Mouse (Mus musculus): ENCODE measurements around the gene Apopt1. TPM values are rescaled to one million over a fixed set of nuclear protein-coding genes. Genes with fewer than 3 reads are reported as not detected.
A peak's percentile ranks its signal among the peaks of the same experiment; 100 is the strongest.
"Not testable (repeated sequence)": the region's sequence is repeated elsewhere in the genome, so short reads cannot be mapped to it uniquely, and the experiment has no call there.

Apopt1 gene
- polyA plus RNA-seq, 1 experiment from 2014 or later, result 62.1 TPM

DNA sequence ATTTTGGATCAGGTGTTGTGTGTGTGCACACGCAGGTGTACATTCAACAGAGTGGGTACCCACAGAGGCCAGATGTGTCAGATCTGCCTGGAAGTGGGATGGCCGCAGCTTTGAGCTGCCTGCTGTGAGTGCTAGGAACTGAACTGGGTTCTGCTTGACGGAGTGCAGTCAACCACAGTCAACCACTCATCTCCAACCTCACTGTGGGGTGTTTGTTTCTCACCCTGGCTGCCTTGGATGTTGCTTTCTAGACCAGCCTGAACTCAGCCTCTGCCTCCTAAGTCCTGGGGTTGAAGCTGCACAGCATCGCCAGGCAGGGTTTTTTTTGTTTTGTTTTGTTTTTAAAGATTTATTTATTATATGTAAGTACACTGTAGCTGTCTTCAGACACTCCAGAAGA, 7.2 kb downstream of the Apopt1 start:
- WGBS, result 87% methylated on average over 4 of the region's 4 CpGs
- Histone ChIP-seq H3K27ac (no peak overlapping the region), H3K4me3 (no peak overlapping the region), H3K27me3 (no peaks in the 10 kb centered on the region), H3K4me2 (no peak overlapping the region), H3K36me3 (peaks cover 27% of the 10 kb centered on the region), H3K9ac (no peak overlapping the region), H3K9me3 (no peaks in the 10 kb centered on the region), H3K4me1 (replicated peaks) (peaks cover 27% of the 10 kb centered on the region)
- no peak for ATAC-seq (ENCODE audit: low FRiP score)

DNA sequence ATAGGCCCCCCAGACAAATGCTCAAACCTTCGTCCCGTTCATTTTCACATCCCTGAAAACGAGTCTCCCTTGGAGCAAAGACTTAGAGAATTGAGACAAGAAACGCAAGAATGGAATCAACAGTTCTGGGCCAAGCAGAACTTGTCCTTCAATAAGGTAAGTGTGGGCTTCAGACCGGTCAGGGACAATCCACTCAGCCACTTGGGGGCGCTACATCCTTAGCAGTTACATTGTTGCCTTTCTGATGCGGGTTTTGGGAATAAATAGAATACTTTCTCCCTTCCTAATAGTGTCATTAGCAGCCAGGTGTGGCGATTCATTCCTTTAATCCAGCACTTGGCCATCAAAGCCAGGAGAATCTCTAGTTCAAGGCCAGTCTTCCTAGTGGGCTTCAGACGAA, 9.6 kb downstream of the Apopt1 start:
- no peaks in the 10 kb centered on the region for H3K27me3 ChIP-seq
- no peak for ATAC-seq (ENCODE audit: low FRiP score)
- no peak overlapping the region for H3K27ac ChIP-seq
- H3K9ac ChIP-seq, result no peak overlapping the region
- peaks cover 36% of the 10 kb centered on the region for H3K36me3 ChIP-seq
- H3K9me3 ChIP-seq, result no peaks in the 10 kb centered on the region
- WGBS, result 75% methylated on average over 9 of the region's 9 CpGs
- H3K4me1 ChIP-seq (replicated peaks), result peaks cover 35% of the 10 kb centered on the region
- no peak overlapping the region for H3K4me2 ChIP-seq
- H3K4me3 ChIP-seq, result no peak overlapping the region

DNA sequence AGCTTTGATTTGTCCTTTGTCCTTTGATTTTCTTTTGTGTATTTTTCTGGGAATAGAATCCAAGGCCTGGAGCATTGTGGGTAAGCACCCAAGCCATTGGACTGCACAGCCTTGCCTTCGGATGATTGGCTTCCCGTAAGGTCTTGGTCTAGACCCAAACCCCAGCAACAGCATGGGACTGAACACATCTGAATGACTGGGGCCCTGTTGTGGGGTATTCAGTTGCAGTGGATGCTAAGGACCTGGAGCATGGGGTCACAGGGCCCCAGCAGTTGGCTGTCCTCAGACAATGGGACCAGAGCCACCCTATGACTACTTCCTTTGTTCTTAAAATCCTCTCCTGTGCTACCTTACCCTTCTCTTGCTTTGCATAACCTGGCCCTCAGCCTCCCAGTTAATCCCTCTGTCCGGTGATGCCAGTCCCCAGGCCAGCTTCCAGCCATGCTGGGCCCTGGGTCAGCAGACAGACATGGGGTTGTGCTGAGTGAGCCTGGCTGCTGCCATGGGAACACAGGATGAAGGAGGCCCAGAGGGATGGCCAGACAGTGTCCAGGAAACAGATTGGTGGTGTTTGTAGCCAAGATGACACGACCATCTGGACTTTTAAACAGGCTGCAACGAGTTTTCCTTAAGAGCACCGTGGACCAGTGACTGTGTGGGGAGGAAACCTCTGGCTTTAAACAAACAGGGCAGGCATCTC, 11.7 kb downstream of the Apopt1 start:
- Histone ChIP-seq H3K27ac (peak overlapping the region; percentile 59), H3K4me3 (no peak overlapping the region), H3K27me3 (no peaks in the 10 kb centered on the region), H3K9me3 (no peaks in the 10 kb centered on the region), H3K36me3 (peaks cover 51% of the 10 kb centered on the region), H3K4me1 (replicated peaks) (peaks cover 19% of the 10 kb centered on the region; the same call in 1 of the 2 replicates), H3K4me2 (no peak overlapping the region), H3K9ac (peak overlapping the region; percentile 51; the same call in 1 of the 2 replicates)
- ATAC-seq (ENCODE audit: low FRiP score), result no peak
- WGBS, result 39% methylated on average over 6 of the region's 6 CpGs

DNA sequence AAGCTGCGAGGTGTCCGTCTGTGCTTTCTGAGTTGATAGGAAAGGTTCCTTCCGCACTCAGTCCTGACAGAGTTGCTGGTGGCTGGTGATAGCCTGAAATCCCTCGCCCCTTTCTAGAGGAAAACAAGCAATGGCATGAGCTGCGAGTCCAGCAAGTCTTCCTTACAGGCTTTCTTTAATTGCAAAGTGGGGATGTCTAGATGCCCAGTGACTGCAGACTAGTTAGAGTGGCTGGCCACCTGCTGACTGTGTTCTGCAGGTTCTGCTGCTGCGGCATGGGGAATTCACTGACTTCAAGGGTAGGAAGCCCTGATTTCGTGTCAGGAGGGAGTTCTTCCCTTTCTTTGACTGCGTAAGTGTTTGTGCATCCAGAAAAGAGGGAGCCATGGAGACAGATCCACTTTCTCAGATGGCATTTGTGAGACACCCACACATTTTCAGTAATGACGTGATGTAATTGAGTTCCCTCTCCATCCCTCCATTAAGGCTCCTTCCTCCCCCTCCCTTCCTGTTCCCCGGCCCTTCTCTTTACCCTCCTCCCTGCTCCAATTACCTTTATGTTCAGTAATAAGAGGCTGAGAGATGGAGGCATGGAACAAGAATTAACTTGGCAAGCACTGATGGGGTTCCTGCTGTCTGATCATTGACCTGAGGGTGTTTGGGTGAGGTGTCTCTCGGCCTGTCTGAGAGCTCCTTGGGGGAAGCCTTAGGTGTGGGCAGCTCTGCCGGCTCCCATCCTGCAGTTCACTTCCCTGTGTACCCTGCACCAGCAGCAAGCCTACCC, 12.5 kb downstream of the Apopt1 start:
- H3K9ac ChIP-seq, result peak overlapping the region; percentile 51; the same call in 1 of the 2 replicates
- 67% methylated on average over 12 of the region's 12 CpGs for WGBS
- no peaks in the 10 kb centered on the region for H3K9me3 ChIP-seq
- no peaks in the 10 kb centered on the region for H3K27me3 ChIP-seq
- H3K36me3 ChIP-seq, result peaks cover 54% of the 10 kb centered on the region
- H3K27ac ChIP-seq, result peak overlapping the region; percentile 59
- ATAC-seq (ENCODE audit: low FRiP score), result no peak
- H3K4me1 ChIP-seq (replicated peaks), result peaks cover 19% of the 10 kb centered on the region; the same call in 1 of the 2 replicates
- H3K4me3 ChIP-seq, result no peak overlapping the region
- H3K4me2 ChIP-seq, result no peak overlapping the region

DNA sequence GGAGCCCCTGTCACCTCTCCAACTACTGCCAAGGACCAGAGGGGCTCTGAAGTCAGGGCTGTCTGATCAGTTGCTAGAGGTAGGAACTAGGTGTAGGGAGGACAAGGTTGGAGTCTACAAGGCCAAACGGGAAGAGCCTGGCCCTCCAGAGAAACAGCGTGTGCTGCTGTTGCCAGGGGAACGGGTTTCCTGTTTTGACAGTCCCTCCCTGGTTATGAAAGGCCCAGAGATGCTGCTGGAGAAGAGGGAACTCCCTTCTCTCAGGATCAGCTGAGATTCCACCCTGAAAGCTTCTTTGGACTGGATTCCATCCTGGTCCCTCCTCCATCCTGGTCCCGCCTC, 13.0 kb downstream of the Apopt1 start:
- no peak for ATAC-seq (ENCODE audit: low FRiP score)
- H3K9ac ChIP-seq, result peak overlapping the region; percentile 49
- H3K9me3 ChIP-seq, result no peaks in the 10 kb centered on the region
- H3K4me2 ChIP-seq, result no peak overlapping the region
- peak overlapping the region; percentile 59 for H3K27ac ChIP-seq
- peaks cover 54% of the 10 kb centered on the region for H3K36me3 ChIP-seq
- H3K27me3 ChIP-seq, result no peaks in the 10 kb centered on the region
- no peak overlapping the region for H3K4me3 ChIP-seq
- WGBS, result 63% methylated on average over 4 of the region's 4 CpGs
- H3K4me1 ChIP-seq (replicated peaks), result peaks cover 19% of the 10 kb centered on the region; the same call in 1 of the 2 replicates

DNA sequence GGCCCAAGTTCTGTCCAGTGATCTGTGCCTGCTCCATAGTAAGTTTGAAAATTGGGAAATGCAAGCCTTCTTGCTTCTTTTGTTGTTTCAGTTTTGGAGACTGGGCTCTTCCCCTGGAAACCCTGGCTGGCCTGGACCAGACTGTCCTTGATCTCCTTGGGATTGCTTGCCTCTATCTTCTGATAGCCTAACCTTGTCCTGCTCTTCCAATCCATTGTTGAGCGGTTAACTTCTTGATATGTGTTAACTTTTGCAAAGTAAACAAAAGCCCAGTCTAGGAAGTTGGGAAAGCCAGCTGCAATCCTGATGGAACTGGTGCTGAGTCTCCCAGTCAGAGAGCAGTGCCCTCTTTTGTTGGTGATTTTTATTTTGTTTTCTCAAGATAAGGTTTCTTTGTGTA, 14.9 kb downstream of the Apopt1 start:
- H3K27ac ChIP-seq, result no peak overlapping the region
- H3K4me3 ChIP-seq, result no peak overlapping the region
- H3K9ac ChIP-seq, result no peak overlapping the region
- no peaks in the 10 kb centered on the region for H3K9me3 ChIP-seq
- H3K27me3 ChIP-seq, result no peaks in the 10 kb centered on the region
- WGBS, result 77% methylated on average over 1 of the region's 1 CpGs
- no peak overlapping the region for H3K4me2 ChIP-seq
- ATAC-seq (ENCODE audit: low FRiP score), result no peak
- H3K36me3 ChIP-seq, result peaks cover 62% of the 10 kb centered on the region
- H3K4me1 ChIP-seq (replicated peaks), result peaks cover 31% of the 10 kb centered on the region; the same call in 1 of the 2 replicates

DNA sequence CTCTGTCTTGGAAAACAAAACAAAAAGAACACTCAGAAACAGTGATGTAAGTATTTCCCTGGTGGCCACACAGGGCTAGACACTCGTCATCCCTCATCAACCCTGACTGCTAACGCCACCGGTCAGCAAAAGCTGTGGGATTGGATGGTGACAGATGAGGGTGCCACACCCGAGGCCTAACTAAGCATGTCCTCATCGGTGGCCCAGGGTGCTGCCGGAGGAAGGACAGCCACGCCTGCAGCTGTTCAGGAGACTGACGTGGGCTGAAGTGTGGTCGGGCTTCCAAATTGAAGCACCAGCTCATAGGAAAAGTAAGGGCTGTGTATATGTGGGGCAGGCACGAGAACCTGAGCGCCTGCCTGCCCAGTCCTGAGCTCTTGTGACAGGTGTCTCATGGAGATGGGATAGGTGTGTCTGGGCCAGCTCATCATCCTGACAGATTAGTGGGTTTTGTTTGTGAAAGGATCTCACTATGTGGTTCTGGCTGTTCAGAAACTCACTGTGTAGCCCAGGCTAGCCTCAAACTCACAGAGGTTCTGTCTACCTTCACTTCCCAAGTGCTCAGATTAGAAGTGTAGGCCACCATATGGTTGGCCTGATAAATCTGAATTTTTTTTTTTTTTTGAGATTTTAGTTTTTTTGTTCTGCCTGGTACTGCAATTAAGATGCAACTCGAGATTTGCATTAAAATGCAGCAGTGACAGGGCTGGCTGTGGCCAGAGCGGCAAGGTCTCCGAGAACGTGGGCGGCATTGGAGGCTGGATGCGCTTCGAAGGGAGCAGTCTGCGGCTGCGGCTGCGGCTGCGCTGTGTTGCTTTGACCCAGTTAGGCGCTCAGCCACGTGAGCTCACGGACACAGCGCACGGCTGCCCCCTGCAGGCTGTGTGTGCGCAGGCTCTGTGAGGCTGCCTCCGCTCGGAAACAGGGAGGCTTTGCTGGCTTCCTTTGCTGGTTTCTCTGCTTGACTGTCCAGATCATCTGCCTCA, 19.1 kb downstream of the Apopt1 start:
- no peaks in the 10 kb centered on the region for H3K27me3 ChIP-seq
- peaks cover 13% of the 10 kb centered on the region; the same call in 1 of the 2 replicates for H3K4me1 ChIP-seq (replicated peaks)
- H3K36me3 ChIP-seq, result peaks cover 30% of the 10 kb centered on the region
- H3K4me3 ChIP-seq, result peak overlapping the region; percentile 11; the same call in 1 of the 2 replicates
- peak; percentile 88 for ATAC-seq (ENCODE audit: low FRiP score)
- H3K4me2 ChIP-seq, result peak overlapping the region; percentile 41
- peak overlapping the region; percentile 52; the same call in 1 of the 2 replicates for H3K27ac ChIP-seq
- no peaks in the 10 kb centered on the region for H3K9me3 ChIP-seq
- H3K9ac ChIP-seq, result peak overlapping the region; percentile 46; the same call in 1 of the 2 replicates
- 33% methylated on average over 30 of the region's 30 CpGs for WGBS

DNA sequence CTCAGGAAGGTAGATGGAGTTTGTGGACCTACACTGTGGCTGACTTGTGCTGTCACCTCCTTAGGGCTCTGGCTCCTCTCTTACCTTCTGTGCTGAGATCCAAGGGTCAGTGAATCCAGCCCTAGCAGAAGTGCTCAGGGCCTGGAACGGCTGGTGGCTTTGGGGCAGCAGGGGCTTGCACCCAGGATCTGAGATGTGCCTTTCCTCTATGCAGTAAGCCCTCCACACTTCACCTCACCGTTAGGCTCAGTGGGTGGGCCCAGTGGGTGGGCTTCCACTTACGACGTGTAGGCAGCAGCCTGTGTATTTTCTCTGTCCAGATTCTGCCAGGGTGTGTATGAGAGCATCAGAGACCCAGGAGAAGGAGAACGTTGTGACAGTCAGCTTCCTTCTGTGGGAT, 19.9 kb downstream of the Apopt1 start:
- ATAC-seq (ENCODE audit: low FRiP score), result no peak; the same call in 1 of the 2 replicates
- 59% methylated on average over 5 of the region's 5 CpGs for WGBS

DNA sequence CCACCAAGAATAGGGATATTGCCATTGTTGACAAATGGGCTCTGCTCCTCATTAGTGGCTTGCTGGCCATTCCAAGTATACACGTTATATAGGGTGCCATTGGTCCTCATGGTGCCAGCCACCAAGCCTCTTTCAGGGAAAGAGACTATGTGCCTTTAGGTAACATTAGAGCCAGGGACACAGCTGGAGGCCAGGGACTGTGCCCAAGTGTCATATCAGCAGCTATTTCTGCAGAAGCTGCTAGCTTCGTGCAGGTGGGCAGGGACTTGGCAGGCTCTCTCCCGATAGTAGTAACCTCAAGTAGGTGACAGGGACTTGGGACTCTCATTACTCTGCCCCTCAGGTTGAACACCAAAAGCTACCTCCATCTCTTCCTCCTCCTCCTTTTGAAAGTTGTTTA, 21.9 kb downstream of the Apopt1 start:
- 93% methylated on average over 3 of the region's 3 CpGs for WGBS
- H3K4me3 ChIP-seq, result no peak overlapping the region

More for the DNA sequence above, 19.9 kb downstream of the Apopt1 start:
- peak overlapping the region; percentile 52; the same call in 1 of the 2 replicates for H3K27ac ChIP-seq
- H3K4me1 ChIP-seq (replicated peaks), result peaks cover 13% of the 10 kb centered on the region; the same call in 1 of the 2 replicates
- no peaks in the 10 kb centered on the region for H3K27me3 ChIP-seq
- H3K4me2 ChIP-seq, result peak overlapping the region; percentile 41; the same call in 1 of the 2 replicates
- H3K9me3 ChIP-seq, result no peaks in the 10 kb centered on the region
- H3K36me3 ChIP-seq, result peaks cover 24% of the 10 kb centered on the region
- H3K9ac ChIP-seq, result peak overlapping the region; percentile 46; the same call in 1 of the 2 replicates
- no peak overlapping the region for H3K4me3 ChIP-seq

DNA sequence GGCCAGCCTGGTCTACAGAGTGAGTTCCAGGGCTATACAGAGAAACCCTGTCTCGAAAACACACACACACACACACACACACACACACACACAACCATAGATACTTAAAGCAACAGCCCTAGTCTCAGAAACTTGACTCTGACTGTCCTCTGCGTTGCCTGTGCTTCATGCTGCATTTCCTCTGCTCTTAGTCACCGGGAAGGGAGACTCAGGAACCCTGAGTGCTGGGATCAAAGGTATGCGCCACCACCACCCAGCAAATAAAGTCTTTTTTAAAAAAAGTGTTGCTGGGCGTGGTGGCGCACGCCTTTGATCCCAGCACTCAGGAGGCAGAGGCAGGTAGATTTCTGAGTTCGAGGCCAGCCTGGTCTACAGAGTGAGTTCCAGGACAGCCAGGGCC, 23.6 kb downstream of the Apopt1 start:
- WGBS, result 89% methylated on average over 8 of the region's 8 CpGs
- not testable (repeated sequence) for ATAC-seq (ENCODE audit: low FRiP score); H3K9me3 ChIP-seq; H3K27ac ChIP-seq; H3K27me3 ChIP-seq; H3K4me3 ChIP-seq; H3K36me3 ChIP-seq; H3K4me2 ChIP-seq; H3K9ac ChIP-seq
- H3K4me1 ChIP-seq (replicated peaks), result peaks cover 13% of the 10 kb centered on the region; the same call in 1 of the 2 replicates

More for the DNA sequence above, 21.9 kb downstream of the Apopt1 start:
- Histone ChIP-seq H3K27ac (no peak overlapping the region), H3K4me2 (no peak overlapping the region), H3K4me1 (replicated peaks) (peaks cover 13% of the 10 kb centered on the region; the same call in 1 of the 2 replicates), H3K9me3 (no peaks in the 10 kb centered on the region), H3K36me3 (peaks cover 10% of the 10 kb centered on the region), H3K9ac (no peak overlapping the region), H3K27me3 (no peaks in the 10 kb centered on the region)
- no peak for ATAC-seq (ENCODE audit: low FRiP score)

DNA sequence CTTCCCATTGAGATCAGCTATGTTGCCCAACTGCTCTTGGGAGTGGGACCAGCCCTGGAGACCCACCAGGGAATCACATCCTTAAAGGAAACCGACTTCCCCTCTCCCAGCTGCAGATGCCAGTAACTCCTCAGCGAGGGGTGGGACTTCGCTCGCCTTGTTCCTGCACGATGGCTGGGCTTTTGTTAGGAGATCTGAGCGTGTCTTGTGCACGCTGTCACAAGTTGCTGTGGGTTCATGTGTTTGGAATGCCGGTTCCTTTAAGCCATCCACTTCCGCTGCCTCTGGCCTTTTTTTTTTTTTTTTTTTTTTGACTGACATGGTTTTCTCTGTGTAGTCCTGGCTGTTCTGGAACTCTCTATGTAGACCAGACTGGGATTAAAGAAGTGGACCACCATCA, 24.3 kb downstream of the Apopt1 start:
- H3K4me2 ChIP-seq, result no peak overlapping the region
- H3K4me3 ChIP-seq, result no peak overlapping the region
- no peak for ATAC-seq (ENCODE audit: low FRiP score)
- WGBS, result 54% methylated on average over 9 of the region's 9 CpGs
- no peak overlapping the region for H3K9ac ChIP-seq
- H3K27ac ChIP-seq, result no peak overlapping the region
- H3K4me1 ChIP-seq (replicated peaks), result peaks cover 6% of the 10 kb centered on the region; the same call in 1 of the 2 replicates
- no peaks in the 10 kb centered on the region for H3K9me3 ChIP-seq
- H3K36me3 ChIP-seq, result no peaks in the 10 kb centered on the region
- no peaks in the 10 kb centered on the region for H3K27me3 ChIP-seq
